Mouse (Mus musculus): ENCODE results near the gene Gng2. TPM values are rescaled to one million over a fixed set of nuclear protein-coding genes. Genes with fewer than 3 reads are reported as not detected.

Gng2 gene
- polyA plus RNA-seq, 1 experiment: 6.5 TPM

- DNase-seq (ENCODE audit: low spot score): no peak
Observed at GRCm38 (mm10) chr14:19976421-19977270, 781 bp downstream of the Gng2 start.

- DNase-seq (ENCODE audit: low spot score): no peak
Observed at GRCm38 (mm10) chr14:19974978-19975493, 2.4 kb downstream of the Gng2 start.

- DNase-seq (ENCODE audit: low spot score): no peak
Observed at GRCm38 (mm10) chr14:19974429-19974828, 3.0 kb downstream of the Gng2 start.

- DNase-seq (ENCODE audit: low spot score): no peak
Observed at GRCm38 (mm10) chr14:19972316-19973029, 5.0 kb downstream of the Gng2 start.

GRCm38 (mm10) chr14:19970845-19971244 lies 6.6 kb downstream of the Gng2 start:
- DNase-seq (ENCODE audit: low spot score): no peak

- DNase-seq (ENCODE audit: low spot score): no peak
Observed at GRCm38 (mm10) chr14:19970106-19970785, 7.2 kb downstream of the Gng2 start.

DNA sequence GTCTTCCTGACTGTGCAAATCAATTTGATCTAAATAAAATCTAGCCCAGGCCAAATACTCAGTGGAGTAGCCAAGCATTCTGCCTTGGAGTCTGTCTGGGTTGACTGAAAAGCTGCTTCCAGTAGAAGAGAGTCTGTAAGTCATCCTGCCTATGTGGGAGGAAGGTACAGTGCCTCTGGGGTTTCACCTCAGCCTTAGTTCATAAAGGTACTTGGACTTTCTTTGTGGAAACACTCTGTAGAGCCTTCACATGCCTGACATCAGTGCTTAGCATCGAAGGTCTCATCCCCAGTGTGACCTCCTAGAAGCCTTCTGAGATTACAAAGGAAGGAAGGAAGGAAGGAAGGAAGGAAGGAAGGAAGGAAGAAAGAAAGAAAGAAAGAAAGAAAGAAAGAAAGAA lies 7.9 kb downstream of the Gng2 start:
- no peak for DNase-seq (ENCODE audit: low spot score)

DNA sequence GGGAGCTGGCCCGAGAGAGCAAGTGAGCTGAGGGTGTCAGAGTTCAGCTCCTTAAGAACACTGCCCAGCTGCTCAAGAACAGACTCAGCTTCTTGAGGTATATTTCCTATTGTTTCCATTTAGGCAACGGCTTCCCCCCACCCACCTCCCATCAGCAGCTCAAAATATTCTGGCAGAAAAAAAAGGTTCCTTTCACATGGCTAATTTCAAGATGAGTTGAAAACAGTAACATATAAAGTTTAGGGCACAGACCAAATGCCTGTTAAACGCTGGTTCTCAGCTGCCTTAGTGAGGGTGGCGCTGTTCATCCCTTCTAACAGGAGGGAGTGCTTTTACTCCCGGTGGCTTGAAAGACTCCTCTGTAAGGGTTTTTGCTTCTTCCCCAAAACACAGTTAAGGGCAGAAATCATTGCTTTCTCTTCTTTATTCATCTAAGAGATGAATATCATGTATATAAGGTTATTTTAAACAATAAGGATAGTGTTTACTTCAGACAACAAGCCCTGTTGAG lies 8.4 kb downstream of the Gng2 start:
- DNase-seq (ENCODE audit: low spot score): no peak

GRCm38 (mm10) chr14:19968321-19969010 lies 9.0 kb downstream of the Gng2 start:
- no peak for DNase-seq (ENCODE audit: low spot score)

GRCm38 (mm10) chr14:19967482-19967881 lies 9.9 kb downstream of the Gng2 start:
- DNase-seq (ENCODE audit: low spot score): no peak

- no peak for DNase-seq (ENCODE audit: low spot score)
Observed at GRCm38 (mm10) chr14:19963961-19964505, 13.4 kb downstream of the Gng2 start.

DNA sequence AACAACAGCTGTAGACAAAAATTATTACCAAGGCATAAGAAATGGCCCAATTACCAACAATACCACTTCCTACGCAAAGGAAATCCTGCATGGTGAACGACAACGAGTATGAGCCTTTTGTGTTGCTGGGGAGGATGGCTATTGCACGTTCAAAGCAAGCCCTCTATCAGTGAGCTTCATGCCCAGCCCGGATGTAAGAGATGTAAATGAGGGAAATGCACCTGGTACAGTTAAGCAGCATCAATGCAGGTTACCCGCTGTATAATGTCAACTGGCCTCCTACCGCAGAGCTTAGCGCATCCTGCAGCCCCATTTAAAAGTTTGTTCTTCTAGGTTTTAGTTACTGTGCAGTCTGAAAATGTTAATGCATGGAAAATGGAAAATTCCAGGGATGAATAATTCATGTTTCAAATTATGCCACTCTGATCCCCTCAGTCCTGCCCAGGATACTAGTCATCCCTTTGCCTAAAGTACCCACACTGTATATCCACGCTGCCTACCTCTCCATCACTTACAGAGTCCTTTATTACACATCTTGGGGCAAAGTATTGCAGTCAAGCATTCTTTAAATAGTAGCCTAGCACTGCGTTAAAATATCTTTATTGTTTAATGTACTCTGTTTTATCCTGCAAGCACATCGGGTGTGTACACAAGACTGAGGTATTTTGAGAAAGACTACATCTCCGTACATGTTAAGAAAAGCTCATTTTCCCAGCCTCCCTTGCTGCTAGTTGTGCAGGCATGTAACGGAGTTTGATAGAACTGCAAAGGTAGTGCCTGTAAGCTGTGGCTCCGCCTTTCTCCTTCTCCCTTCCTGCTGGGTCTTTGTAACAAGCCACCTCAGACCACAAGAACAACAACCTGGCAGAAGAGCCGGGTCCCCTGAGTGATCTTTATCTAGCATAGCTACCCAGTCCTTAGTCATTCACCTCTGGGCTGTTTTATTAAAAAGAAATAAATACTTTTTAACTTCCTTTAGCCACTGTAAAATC lies 15.2 kb downstream of the Gng2 start:
- DNase-seq (ENCODE audit: low spot score): no peak

GRCm38 (mm10) chr14:19959860-19960259 lies 17.6 kb downstream of the Gng2 start:
- no peak for DNase-seq (ENCODE audit: low spot score)

DNA sequence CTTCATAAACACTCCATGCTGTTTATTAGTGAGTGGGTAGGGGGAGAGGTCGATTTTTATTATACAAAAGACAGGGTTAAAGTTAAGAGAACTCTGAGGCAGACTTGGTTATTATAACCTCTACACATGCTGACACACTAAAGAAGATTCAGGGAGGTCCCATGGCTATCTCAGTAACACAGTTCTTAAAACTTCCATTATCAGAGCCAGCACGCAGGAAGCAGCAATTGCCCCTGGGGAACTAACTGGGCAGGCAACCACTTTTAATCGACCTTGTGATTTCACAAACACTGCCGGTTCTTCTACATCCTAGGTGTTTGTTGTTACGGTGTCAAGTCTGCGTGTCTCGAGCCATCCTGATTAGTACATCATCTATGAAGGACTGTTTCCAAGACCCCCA lies 22.4 kb downstream of the Gng2 start:
- DNase-seq (ENCODE audit: low spot score): no peak

GRCm38 (mm10) chr14:19950812-19951211 lies 26.6 kb downstream of the Gng2 start:
- DNase-seq (ENCODE audit: low spot score): no peak

GRCm38 (mm10) chr14:19949475-19949874 lies 28.0 kb downstream of the Gng2 start:
- DNase-seq (ENCODE audit: low spot score): no peak

GRCm38 (mm10) chr14:19946221-19946620 lies 31.2 kb downstream of the Gng2 start:
- no peak for DNase-seq (ENCODE audit: low spot score)

- DNase-seq (ENCODE audit: low spot score): no peak
Observed at GRCm38 (mm10) chr14:19942732-19943131, 34.7 kb downstream of the Gng2 start.

DNA sequence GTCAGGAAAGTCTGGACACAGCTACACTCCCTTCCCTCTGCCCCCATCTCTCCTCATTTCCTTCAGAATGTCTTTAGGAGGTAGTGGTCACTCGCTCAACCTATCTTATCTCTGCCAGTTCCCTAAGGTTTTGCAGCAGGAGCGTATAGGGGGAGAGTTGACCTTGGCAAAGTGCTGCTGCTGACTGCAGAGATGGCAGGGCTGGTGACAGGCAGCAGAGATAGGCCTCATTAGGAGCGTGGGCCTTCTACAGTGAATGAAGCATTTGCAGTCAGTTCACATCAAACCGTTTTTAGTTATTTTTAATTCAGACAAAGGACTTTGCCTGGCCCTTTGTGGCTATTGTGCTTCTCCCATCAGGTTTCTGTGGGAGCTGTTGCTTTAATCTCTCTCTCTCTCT lies 35.1 kb downstream of the Gng2 start:
- DNase-seq (ENCODE audit: low spot score): no peak

DNA sequence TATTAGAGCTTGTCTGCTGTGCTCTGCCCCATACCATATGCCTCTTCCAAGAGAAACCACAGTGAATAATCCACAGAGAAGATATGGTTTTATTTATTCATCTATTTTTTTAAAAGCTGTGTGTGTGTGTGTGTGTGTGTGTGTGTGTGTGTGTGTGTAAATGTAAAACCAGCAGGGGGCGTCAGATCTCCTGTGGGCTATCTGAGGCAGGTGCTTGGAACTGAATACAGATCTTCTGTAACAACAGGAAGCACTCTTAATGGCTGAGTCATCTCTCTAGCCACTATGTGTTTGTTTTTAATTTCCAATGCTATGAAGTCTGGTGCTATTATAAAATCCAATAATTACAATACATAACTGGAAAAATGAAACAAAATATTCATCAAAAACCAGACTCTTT lies 37.4 kb downstream of the Gng2 start:
- DNase-seq (ENCODE audit: low spot score): no peak
